Mouse (Mus musculus) forebrain, embryonic 11.5 days (tissue): Measurements from ENCODE around the gene Usp49. TPM values are rescaled to one million over a fixed set of nuclear protein-coding genes. Genes with fewer than 3 reads are reported as not detected.
A peak's percentile ranks its signal among the peaks of the same experiment; 100 is the strongest.
"Not testable (repeated sequence)": the region's sequence is repeated elsewhere in the genome, so short reads cannot be mapped to it uniquely, and the experiment has no call there.

Source experiments
- ATAC-seq: fragments of 200-750 bp; cut with Nextera tagmentation; replicated peaks from 2 replicates; pipeline ENCODE4 v1.8.0; 2017; ENCODE audit warnings: moderate TSS enrichment; ENCODE audit not compliant: low FRiP score
- DNase-seq: peaks from one replicate; pipeline ENCODE4 v3.0.0-alpha.2; 2017; ENCODE audit warnings: low spot score
- H3K27ac ChIP-seq: fragments of 300-500 bp; sonication (generic); 2 replicates; pipeline ENCODE4 v1.5.1; 2014; ENCODE audit warnings: low read depth, low read length
- H3K27me3 ChIP-seq: fragments of 300-500 bp; sonication (generic); 2 replicates; pipeline ENCODE4 v1.6.1; 2014; ENCODE audit warnings: mild to moderate bottlenecking, low read length, mixed read lengths; ENCODE audit not compliant: control insufficient read depth, insufficient read depth
- H3K36me3 ChIP-seq: fragments of 300-500 bp; sonication (generic); 2 replicates; pipeline ENCODE4 v1.6.1; 2014; ENCODE audit warnings: mild to moderate bottlenecking, low read length, moderate library complexity, mixed read lengths; ENCODE audit not compliant: control insufficient read depth, insufficient read depth
- H3K4me1 ChIP-seq: fragments of 300-500 bp; sonication (generic); replicated peaks from 2 replicates; pipeline ENCODE4 v1.6.1; 2014; ENCODE audit warnings: low read length, mixed read lengths; ENCODE audit not compliant: control insufficient read depth, insufficient read depth
- H3K4me2 ChIP-seq: fragments of 300-500 bp; sonication (generic); 2 replicates; pipeline ENCODE4 v1.6.1; 2014; ENCODE audit warnings: low read depth, mild to moderate bottlenecking, low read length, moderate library complexity, mixed read lengths; ENCODE audit not compliant: severe bottlenecking
- H3K4me3 ChIP-seq: fragments of 300-500 bp; sonication (generic); 2 replicates; pipeline ENCODE4 v1.5.1; 2014; ENCODE audit warnings: low read depth, low read length
- H3K9ac ChIP-seq: fragments of 300-500 bp; sonication (generic); 2 replicates; pipeline ENCODE4 v1.6.1; 2014; ENCODE audit warnings: low read length
- H3K9me3 ChIP-seq: fragments of 300-500 bp; sonication (generic); 2 replicates; pipeline ENCODE4 v1.6.1; 2016; ENCODE audit warnings: low read length, mixed read lengths; ENCODE audit not compliant: control insufficient read depth
- WGBS: fragments of 180-500 bp; shearing (Covaris S2); extraction: QIAGEN DNeasy Blood & Tissue Kit; methylation state at CpG from one replicate; pipeline ENCODE4 v1.1.7; 2014; 5-methylcytosine and 5-hydroxymethylcytosine counted together
- polyA plus RNA-seq: library from polyadenylated mRNA; unstranded; fragments of >200 nt; fragmentation: Nextera tagmentation; extraction: Ambion mirVana; gene quantifications from 2 replicates; pipeline ENCODE4 v1.2.1, GENCODE M21; 2014

Usp49 gene
- polyA plus RNA-seq, 1 experiment from 2014 or later, result 7.2 TPM

GRCm38 (mm10) chr17:47595248-47596161 lies 35.0 kb upstream of the Usp49 start:
- peak overlapping the region; percentile 81 for H3K4me3 ChIP-seq
- peak; percentile 88 for DNase-seq
- no peaks in the 10 kb centered on the region for H3K9me3 ChIP-seq
- H3K27me3 ChIP-seq, result no peaks in the 10 kb centered on the region
- peak overlapping the region; percentile 88 for H3K9ac ChIP-seq
- peak overlapping the region; percentile 97 for H3K27ac ChIP-seq
- H3K4me1 ChIP-seq, result peaks cover 28% of the 10 kb centered on the region
- no peaks in the 10 kb centered on the region; the same call in 1 of the 2 replicates for H3K36me3 ChIP-seq
- H3K4me2 ChIP-seq, result peak overlapping the region; percentile 86
- ATAC-seq, result peak; percentile 63
- 0% methylated on average over 20 of the region's 21 CpGs for WGBS

GRCm38 (mm10) chr17:47596162-47596838 lies 34.2 kb upstream of the Usp49 start:
- H3K4me2 ChIP-seq, result peak overlapping the region; percentile 86
- H3K36me3 ChIP-seq, result no peaks in the 10 kb centered on the region; the same call in 1 of the 2 replicates
- H3K27me3 ChIP-seq, result no peaks in the 10 kb centered on the region
- 14% methylated on average over 6 of the region's 6 CpGs for WGBS
- H3K4me3 ChIP-seq, result peak overlapping the region; percentile 81
- DNase-seq, result peak; percentile 68
- H3K9me3 ChIP-seq, result no peaks in the 10 kb centered on the region
- H3K9ac ChIP-seq, result peak overlapping the region; percentile 88
- ATAC-seq, result no peak
- peaks cover 28% of the 10 kb centered on the region for H3K4me1 ChIP-seq
- peak overlapping the region; percentile 97 for H3K27ac ChIP-seq

- peak overlapping the region; percentile 86 for H3K4me2 ChIP-seq
- no peaks in the 10 kb centered on the region for H3K27me3 ChIP-seq
- peaks cover 28% of the 10 kb centered on the region for H3K4me1 ChIP-seq
- H3K9ac ChIP-seq, result peak overlapping the region; percentile 32
- H3K4me3 ChIP-seq, result peak overlapping the region; percentile 81; the same call in 1 of the 2 replicates
- H3K36me3 ChIP-seq, result no peaks in the 10 kb centered on the region; the same call in 1 of the 2 replicates
- no peaks in the 10 kb centered on the region for H3K9me3 ChIP-seq
- DNase-seq (no peak), ATAC-seq (no peak)
- 56% methylated on average over 5 of the region's 5 CpGs for WGBS
- peak overlapping the region; percentile 97 for H3K27ac ChIP-seq
These were observed 33.7 kb upstream of the Usp49 start for GRCm38 (mm10) chr17:47596839-47597164.

GRCm38 (mm10) chr17:47597261-47597660 lies 33.2 kb upstream of the Usp49 start:
- Histone ChIP-seq H3K27me3 (no peaks in the 10 kb centered on the region), H3K9ac (peak overlapping the region; percentile 32), H3K4me2 (peak overlapping the region; percentile 86; the same call in 1 of the 2 replicates), H3K4me3 (no peak overlapping the region; the same call in 1 of the 2 replicates), H3K36me3 (no peaks in the 10 kb centered on the region; the same call in 1 of the 2 replicates), H3K9me3 (no peaks in the 10 kb centered on the region), H3K4me1 (peaks cover 28% of the 10 kb centered on the region), H3K27ac (peak overlapping the region; percentile 51; the same call in 1 of the 2 replicates)
- ATAC-seq, result no peak
- 62% methylated on average over 13 of the region's 13 CpGs for WGBS
- DNase-seq, result peak; percentile 59

DNA sequence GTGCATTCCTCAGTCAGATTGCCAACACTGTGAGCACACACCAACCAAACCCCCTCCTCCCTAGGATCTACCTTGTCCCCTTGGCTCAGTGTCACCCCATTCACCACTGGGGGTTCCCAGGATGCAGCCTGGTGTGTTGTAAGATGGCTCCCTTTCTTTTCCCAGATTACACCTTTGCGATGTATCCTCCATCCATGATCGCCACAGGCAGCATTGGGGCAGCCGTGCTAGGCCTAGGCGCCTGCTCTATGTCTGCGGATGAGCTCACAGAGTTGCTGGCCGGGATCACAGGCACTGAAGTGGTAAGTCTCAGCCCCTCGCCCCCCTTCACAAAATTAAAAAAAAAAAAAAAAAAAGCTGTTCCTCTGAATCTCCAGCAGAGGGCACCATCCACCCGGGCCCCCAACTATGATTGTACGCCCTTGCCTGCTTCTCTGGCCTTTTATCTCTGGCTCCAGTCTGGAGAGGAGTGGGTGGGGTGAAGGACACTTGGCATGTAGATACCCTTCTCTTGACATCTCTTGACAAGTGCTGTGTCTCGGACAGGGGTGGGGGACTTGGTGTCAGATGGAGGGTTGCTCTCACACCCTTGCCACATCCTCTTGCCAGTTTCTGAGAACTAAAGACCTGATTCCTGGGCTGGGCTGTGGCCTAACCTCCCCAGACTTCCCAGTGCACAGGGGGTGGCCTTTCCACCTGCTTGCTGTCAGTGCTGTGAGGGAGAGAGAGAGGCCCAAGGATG lies 32.5 kb upstream of the Usp49 start:
- peak overlapping the region; percentile 37; the same call in 1 of the 2 replicates for H3K27ac ChIP-seq
- H3K4me1 ChIP-seq, result peaks cover 28% of the 10 kb centered on the region
- no peak overlapping the region for H3K4me3 ChIP-seq
- peaks cover 2% of the 10 kb centered on the region; the same call in 1 of the 2 replicates for H3K36me3 ChIP-seq
- no peaks in the 10 kb centered on the region for H3K27me3 ChIP-seq
- ATAC-seq (no peak), DNase-seq (peak; percentile 76)
- peak overlapping the region; percentile 86 for H3K4me2 ChIP-seq
- H3K9me3 ChIP-seq, result no peaks in the 10 kb centered on the region
- H3K9ac ChIP-seq, result no peak overlapping the region
- 32% methylated on average over 10 of the region's 10 CpGs for WGBS

GRCm38 (mm10) chr17:47598580-47599304 lies 31.7 kb upstream of the Usp49 start:
- H3K27ac ChIP-seq, result peak overlapping the region; percentile 37; the same call in 1 of the 2 replicates

DNA sequence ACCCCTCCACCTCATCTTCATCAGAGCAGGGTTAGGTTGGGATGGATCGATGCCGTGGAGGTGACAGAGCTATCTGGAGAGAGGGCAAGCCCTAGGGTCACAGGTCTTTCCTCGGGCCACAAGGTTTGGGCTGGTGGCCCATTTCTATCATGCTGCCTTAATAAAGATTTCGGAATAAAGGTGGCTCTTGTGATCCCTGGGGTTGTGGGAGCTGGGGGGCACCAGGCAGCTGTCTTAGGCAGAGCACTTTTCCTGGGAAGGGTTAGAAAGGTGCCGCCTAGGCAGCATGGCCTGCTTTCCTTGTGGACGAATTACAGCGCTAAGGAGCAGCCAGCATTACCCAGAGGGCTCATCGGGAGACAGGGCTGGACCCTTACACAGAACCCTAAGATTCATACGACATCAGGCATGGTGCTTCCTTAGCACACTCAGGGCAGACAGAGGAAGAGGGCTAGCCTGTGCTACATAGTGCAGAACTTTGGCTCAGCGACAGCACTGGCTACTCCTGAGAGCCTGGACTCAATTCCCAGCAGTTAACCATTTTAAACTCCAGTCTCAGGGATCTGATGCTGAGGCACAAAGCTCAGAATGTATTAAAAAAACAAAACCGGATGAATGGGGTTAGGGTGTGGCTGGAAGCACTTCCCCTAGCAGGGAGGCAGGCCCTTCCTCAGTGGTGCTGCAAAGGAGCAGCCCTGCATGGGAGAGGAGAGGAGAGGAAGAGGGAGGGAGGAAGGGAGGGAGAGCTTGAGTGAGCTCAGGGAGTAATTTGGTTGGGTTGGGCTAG lies 30.8 kb upstream of the Usp49 start:
- ATAC-seq, result no peak
- Histone ChIP-seq H3K27me3 (no peaks in the 10 kb centered on the region), H3K27ac (no peak overlapping the region), H3K9ac (no peak overlapping the region), H3K4me1 (peaks cover 28% of the 10 kb centered on the region), H3K4me2 (no peak overlapping the region), H3K9me3 (no peaks in the 10 kb centered on the region), H3K4me3 (no peak overlapping the region), H3K36me3 (peaks cover 5% of the 10 kb centered on the region)
- no peak for DNase-seq
- 80% methylated on average over 11 of the region's 11 CpGs for WGBS

More at GRCm38 (mm10) chr17:47598580-47599304, 31.7 kb upstream of the Usp49 start:
- peaks cover 28% of the 10 kb centered on the region for H3K4me1 ChIP-seq
- not testable (repeated sequence) for ATAC-seq, H3K27me3 ChIP-seq, H3K9me3 ChIP-seq, DNase-seq, H3K4me3 ChIP-seq, H3K9ac ChIP-seq, H3K4me2 ChIP-seq, H3K36me3 ChIP-seq
- 88% methylated on average over 10 of the region's 10 CpGs for WGBS
